Mouse (Mus musculus): ENCODE data around the gene Arhgap23.
A peak's percentile ranks its signal among the peaks of the same experiment; 100 is the strongest.

Gene Arhgap23

DNA sequence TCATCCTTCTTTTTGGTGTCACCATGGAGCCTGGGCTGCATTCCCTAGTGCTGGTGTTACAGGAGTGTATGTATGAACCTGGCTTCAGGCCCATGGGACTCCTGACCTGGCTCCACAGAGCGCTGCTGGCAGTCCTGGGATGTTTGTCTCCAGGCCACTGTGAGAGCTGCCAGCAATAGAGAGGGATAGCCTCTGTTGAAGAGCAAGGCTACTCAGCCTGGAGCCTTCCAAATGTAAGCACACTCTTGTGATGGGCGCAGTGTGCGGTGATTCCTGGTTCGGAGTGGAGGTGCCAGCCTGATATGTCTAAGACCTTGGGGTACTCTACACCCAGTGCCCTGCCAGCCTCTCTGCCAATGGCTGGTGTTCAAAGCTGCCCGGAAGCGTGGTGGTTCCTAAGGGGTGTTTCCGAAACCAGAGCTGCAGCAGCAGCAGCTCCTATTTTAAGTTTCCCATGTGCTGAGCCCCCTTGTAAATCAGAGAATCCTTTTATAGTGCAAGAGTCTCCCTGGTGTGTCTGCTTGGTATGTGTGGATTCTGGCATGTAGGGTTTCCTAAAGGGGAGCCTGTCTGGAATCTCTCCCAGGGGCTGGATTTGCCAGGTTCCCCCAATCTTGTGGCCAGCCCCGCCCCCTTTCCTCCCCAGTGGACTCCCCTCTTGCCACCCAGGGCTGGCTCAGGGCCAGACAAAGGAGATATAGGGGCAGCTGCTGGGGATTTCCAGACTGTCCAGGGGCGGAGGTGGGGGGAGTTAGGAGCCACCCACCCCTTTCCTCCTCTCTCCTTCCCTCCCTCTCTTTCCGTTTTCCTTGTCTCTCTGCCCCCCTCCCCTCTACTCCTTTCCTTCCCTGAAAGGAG is 9.0 kb upstream of the Arhgap23 start:
- no peak for DNase-seq (ENCODE audit: low read depth, low spot score)

GRCm38 (mm10) chr11:97407456-97407855 is 7.9 kb upstream of the Arhgap23 start:
- DNase-seq (ENCODE audit: low read depth, low spot score) = no peak

DNA sequence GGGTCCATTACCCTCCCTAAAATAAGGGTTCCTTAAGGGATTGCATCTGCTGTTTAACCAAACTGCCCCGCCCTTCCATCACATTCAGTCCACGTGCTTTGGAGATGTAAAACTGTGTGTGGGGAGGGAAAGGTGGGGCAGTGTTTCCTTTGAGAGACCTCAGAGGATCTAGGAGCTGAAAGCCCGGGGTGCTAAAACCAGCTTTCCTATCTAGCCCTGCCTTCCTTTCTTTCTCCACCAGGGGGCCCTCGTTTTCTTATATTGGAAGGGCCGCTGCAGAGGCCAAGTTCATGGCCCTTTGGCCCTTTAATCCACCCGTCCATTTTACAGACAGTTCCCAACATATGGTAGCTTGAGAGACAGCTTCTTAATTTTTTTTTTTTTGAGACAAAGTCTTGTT is 7.2 kb upstream of the Arhgap23 start:
- DNase-seq (ENCODE audit: low read depth, low spot score) = no peak

- no peak for DNase-seq (ENCODE audit: low read depth, low spot score)
Observed at GRCm38 (mm10) chr11:97410958-97411357, 4.4 kb upstream of the Arhgap23 start.

- DNase-seq (ENCODE audit: low read depth, low spot score) = no peak
Observed at GRCm38 (mm10) chr11:97412117-97412516, 3.2 kb upstream of the Arhgap23 start.

DNA sequence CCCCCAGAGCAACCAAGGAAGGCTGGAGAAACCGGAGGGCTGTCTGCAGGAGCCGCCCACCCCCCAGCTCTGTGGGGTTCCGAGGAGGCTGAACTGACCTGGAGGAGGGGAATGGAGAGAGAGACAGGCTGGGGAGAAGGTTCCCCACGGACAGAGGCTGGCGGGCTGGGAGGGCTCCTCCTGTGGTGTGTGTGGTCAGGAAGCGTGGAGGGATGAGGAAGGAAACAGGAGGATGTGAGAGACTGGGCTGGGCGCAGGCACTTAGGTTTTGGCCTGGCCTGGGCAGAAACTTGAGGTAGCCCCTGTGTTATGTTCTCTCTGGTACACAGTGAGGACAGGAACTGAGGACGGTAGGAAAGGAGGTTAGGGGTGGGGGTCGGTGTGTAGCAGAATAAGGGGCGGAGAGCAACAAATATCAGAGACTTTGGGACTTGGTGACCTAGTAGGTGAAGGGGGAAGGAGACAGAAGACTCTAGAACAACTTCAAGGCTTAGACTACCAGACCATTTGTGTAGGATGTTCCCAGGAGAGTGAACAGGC is 2.5 kb upstream of the Arhgap23 start:
- DNase-seq (ENCODE audit: low read depth, low spot score) = no peak

GRCm38 (mm10) chr11:97415712-97416636 is 641 bp downstream of the Arhgap23 start:
- DNase-seq (ENCODE audit: low read depth, low spot score) = no peak

DNA sequence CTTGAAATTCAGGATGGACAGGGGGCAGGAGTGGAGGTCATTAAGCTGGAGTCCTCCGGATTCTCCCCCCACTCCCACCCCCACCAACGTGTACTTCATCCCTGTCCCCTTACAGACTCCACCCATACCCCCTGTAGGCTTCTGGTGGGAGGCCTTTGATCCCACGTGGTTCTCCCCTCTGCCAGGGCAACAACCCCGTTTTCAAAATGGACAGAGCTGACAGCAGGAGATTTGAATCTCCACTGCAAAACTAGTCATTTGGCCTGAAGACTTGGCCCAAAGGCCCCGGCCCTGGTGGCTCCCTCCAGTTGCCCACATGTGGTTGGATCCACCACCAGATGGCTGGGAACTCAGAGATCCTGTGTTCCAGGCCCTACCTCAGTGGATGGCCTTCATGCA is 1.3 kb downstream of the Arhgap23 start:
- DNase-seq (ENCODE audit: low read depth, low spot score) = no peak

DNA sequence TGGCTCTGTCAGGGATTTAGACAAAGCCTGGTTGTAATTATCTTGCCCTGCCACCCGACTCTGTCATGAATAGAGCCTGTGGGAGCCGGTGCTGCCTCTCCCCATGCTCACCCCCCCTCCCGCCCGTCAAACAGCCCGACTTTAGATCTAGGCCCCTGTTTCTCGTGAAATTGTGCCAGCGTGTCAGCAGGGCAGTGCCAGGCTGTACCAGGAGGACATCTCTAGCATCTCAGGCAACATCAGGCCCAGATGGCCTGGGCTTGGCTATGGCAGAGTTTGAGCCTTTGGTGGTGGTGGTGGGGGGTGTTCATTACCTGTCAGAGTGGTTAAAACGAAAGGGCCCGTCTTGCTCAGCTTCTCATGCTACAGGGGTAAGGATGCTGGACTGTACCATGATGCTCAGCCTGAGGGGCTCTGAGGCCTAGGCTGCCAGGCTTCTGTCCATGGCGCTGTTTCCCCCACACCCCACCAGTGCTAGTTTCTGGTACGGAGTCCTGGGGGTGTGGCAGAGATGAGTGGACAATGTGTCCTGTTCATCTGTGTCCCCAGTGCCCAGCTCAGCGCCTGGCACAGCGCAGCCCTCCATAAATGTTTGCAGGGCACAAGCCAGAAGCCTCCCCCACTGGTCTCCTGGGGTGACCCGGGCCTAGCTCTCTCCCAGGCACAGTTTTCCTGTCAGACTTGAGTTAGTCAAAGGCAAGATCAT is 3.7 kb downstream of the Arhgap23 start:
- DNase-seq (ENCODE audit: low read depth, low spot score) = no peak

- DNase-seq (ENCODE audit: low read depth, low spot score) = no peak
Observed at GRCm38 (mm10) chr11:97419540-97419900, 4.2 kb downstream of the Arhgap23 start.

- DNase-seq (ENCODE audit: low read depth, low spot score) = no peak
Observed at GRCm38 (mm10) chr11:97422507-97422906, 7.2 kb downstream of the Arhgap23 start.

- no peak for DNase-seq (ENCODE audit: low read depth, low spot score)
Observed at GRCm38 (mm10) chr11:97424092-97424692, 8.9 kb downstream of the Arhgap23 start.

GRCm38 (mm10) chr11:97424802-97425201 is 9.5 kb downstream of the Arhgap23 start:
- DNase-seq (ENCODE audit: low read depth, low spot score) = no peak

GRCm38 (mm10) chr11:97427794-97428725 is 12.7 kb downstream of the Arhgap23 start:
- DNase-seq (ENCODE audit: low read depth, low spot score) = peak; percentile 84

DNA sequence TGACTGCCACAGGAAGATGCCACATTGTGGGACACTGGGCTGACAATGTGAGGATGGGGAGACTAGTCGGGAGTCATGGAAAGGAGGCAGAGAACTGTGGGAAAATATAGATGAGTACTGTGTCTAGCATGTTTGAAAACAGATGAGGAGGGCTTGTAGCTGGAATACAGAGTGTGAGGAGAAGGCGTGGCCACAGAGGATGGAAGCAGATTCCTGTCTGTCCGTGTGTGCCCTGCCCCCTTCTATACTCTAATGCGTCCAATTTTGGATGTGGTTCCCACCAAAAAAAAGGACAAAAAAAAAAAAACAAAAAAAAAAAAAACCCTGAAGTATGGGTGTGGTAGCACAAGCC is 13.4 kb downstream of the Arhgap23 start:
- no peak for DNase-seq (ENCODE audit: low read depth, low spot score)

GRCm38 (mm10) chr11:97429615-97430014 is 14.3 kb downstream of the Arhgap23 start:
- DNase-seq (ENCODE audit: low read depth, low spot score) = no peak

GRCm38 (mm10) chr11:97432015-97432414 is 16.7 kb downstream of the Arhgap23 start:
- no peak for DNase-seq (ENCODE audit: low read depth, low spot score)

GRCm38 (mm10) chr11:97432983-97433539 is 17.7 kb downstream of the Arhgap23 start:
- DNase-seq (ENCODE audit: low read depth, low spot score) = no peak

GRCm38 (mm10) chr11:97434121-97434520 is 18.8 kb downstream of the Arhgap23 start:
- no peak for DNase-seq (ENCODE audit: low read depth, low spot score)

All from embryo, embryonic 11.5 days (tissue).